Mouse (Mus musculus) olfactory bulb, adult 2 months (tissue): Measurements from ENCODE around the gene A730061H03Rik.

ENCODE experiments used
- CTCF ChIP-seq: fragments of 200-500 bp; IDR thresholded peaks from 2 replicates; pipeline ENCODE4 v1.5.1; 2012; ENCODE audit warnings: low read depth, mild to moderate bottlenecking, low read length, moderate library complexity; ENCODE audit not compliant: insufficient read depth
- POLR2A ChIP-seq: fragments of 200-500 bp; IDR thresholded peaks from 2 replicates; pipeline ENCODE4 v1.6.1; 2012; ENCODE audit warnings: mild to moderate bottlenecking, low read depth, low read length, moderate library complexity; ENCODE audit not compliant: insufficient read depth

DNA sequence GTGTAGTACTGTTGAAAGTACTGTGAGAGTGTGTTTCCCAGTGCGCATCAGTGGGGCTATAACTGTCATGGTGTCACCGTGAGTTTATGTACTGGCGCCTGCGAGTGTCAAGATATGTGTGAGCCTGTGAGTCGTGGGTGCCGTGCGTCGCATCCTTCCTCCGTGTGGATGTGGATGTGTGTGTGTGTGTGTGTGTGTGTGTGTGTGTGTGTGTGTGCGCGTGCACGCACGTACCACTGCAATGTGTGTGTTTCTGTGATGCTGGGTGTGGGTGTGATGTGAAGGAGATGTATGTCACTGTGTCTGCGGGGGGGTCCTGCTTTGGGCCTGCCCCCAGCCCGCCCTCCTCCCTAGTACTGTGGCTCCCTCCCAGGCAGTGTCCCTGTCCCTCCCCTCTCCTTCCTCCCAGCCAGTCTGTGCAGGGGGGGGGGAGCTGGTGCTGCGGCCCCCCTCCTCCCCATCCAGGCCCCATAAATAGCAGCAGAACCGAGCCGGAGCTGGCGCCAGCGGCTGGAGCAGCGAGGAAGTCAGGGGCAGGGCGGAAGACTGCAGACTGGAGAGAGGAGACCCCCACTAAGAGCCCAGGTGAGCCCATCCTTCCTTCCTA is 50.0 kb downstream of the A730061H03Rik start, which contains the start of gene Cpne6:
- TF ChIP-seq CTCF (no peak), POLR2A (peak; percentile 55)
